Mouse (Mus musculus) CH12.LX (cell line): Measurements from ENCODE around the gene Sfmbt1. TPM values are rescaled to one million over a fixed set of nuclear protein-coding genes. Genes with fewer than 3 reads are reported as not detected.

Experiments used
- DNase-seq: peaks from one replicate; pipeline ENCODE4 v3.0.0-alpha.2; 2013; ENCODE audit errors: extremely low read depth
- H3K27ac ChIP-seq: 2 replicates; pipeline ENCODE4 v1.5.1; 2012; ENCODE audit warnings: low read depth, mild to moderate bottlenecking, control low read depth, moderate library complexity; ENCODE audit not compliant: insufficient read depth
- H3K27me3 ChIP-seq: replicated peaks from 2 replicates; pipeline ENCODE3; 2012; ENCODE audit warnings: inconsistent platforms
- H3K36me3 ChIP-seq, 2 experiments: replicated peaks in 1 of 2; 2 replicates each; pipeline versions ENCODE3 to v1.6.1; 2012; ENCODE audit warnings: inconsistent platforms in 1 of 2, low read length in 1 of 2, mild to moderate bottlenecking in 1 of 2, mixed read lengths in 1 of 2, moderate library complexity in 1 of 2; ENCODE audit not compliant: control insufficient read depth in 1 of 2, insufficient read depth in 1 of 2
- H3K4me1 ChIP-seq, 2 experiments: 2 replicates each; pipeline ENCODE4 v1.6.1; 2012; ENCODE audit warnings: inconsistent platforms in 1 of 2, moderate library complexity in 1 of 2; ENCODE audit not compliant: insufficient read depth in 2 of 2, control insufficient read depth in 1 of 2
- H3K4me2 ChIP-seq: 2 replicates; pipeline ENCODE4 v1.6.1; 2012; ENCODE audit warnings: low read depth, mild to moderate bottlenecking, control low read depth; ENCODE audit not compliant: poor library complexity, insufficient read depth, severe bottlenecking
- H3K4me3 ChIP-seq, 3 experiments: fragments of 150-350 bp in 1 of 3; sonication (generic) in 1 of 3; replicated peaks in 1 of 3; 2 replicates each; pipeline versions ENCODE3 to v1.5.1; 2011 to 2012; ENCODE audit warnings: low read depth in 2 of 3, low read length in 2 of 3, mild to moderate bottlenecking in 2 of 3, moderate library complexity in 2 of 3, control low read depth in 1 of 3, improper control_type of control experiment in 1 of 3, inconsistent platforms in 1 of 3, mixed read lengths in 1 of 3; ENCODE audit not compliant: poor library complexity in 1 of 3
- H3K79me2 ChIP-seq: replicated peaks from 2 replicates; pipeline ENCODE4 v1.6.1; 2012; ENCODE audit warnings: mild to moderate bottlenecking, moderate library complexity; ENCODE audit not compliant: control insufficient read depth, poor library complexity, insufficient read depth, severe bottlenecking; ENCODE audit errors: extremely low read depth
- H3K9ac ChIP-seq: 2 replicates; pipeline ENCODE4 v1.6.1; 2012; ENCODE audit warnings: low read depth, mild to moderate bottlenecking, control low read depth, moderate library complexity; ENCODE audit not compliant: insufficient read depth
- H3K9me3 ChIP-seq: replicated peaks from 2 replicates; pipeline ENCODE3; 2012; ENCODE audit warnings: low read length, inconsistent platforms, mixed read lengths
- CHD2 ChIP-seq: IDR thresholded peaks from 2 replicates; pipeline ENCODE4 v1.6.1; 2011; ENCODE audit warnings: low read length, improper control_type of control experiment
- CTCF ChIP-seq, 2 experiments: IDR thresholded peaks in 1 of 2; conservative IDR thresholded peaks in 1 of 2; 2 replicates each; pipeline ENCODE4 v1.5.1; 2011 to 2012; ENCODE audit warnings: low read depth in 2 of 2, low read length in 2 of 2, improper control_type of control experiment in 1 of 2, inconsistent platforms in 1 of 2, mild to moderate bottlenecking in 1 of 2, moderate library complexity in 1 of 2
- E2F4 ChIP-seq: IDR thresholded peaks from 2 replicates; pipeline ENCODE4 v1.6.1; 2011; ENCODE audit warnings: low read depth, low read length, improper control_type of control experiment; ENCODE audit not compliant: insufficient replicate concordance
- ELF1 ChIP-seq: IDR thresholded peaks from 2 replicates; pipeline ENCODE4 v1.6.1; 2014; ENCODE audit warnings: low read depth, mild to moderate bottlenecking, inconsistent platforms, low read length, improper control_type of control experiment
- EP300 ChIP-seq: IDR thresholded peaks from 2 replicates; pipeline ENCODE4 v1.6.1; 2011; ENCODE audit warnings: low read length, improper control_type of control experiment
- GABPA ChIP-seq: IDR thresholded peaks from 2 replicates; pipeline ENCODE4 v1.6.1; 2012; ENCODE audit warnings: low read depth, low read length, improper control_type of control experiment, inconsistent platforms; ENCODE audit not compliant: insufficient replicate concordance
- JUN ChIP-seq: IDR thresholded peaks from 2 replicates; pipeline ENCODE4 v1.6.1; 2011; ENCODE audit warnings: low read depth, mild to moderate bottlenecking, low read length, improper control_type of control experiment, moderate library complexity; ENCODE audit not compliant: insufficient read depth
- KAT2A ChIP-seq: IDR thresholded peaks from 2 replicates; pipeline ENCODE4 v1.6.1; 2012; ENCODE audit warnings: low read length, improper control_type of control experiment, inconsistent platforms; ENCODE audit not compliant: insufficient replicate concordance
- MEF2A ChIP-seq: IDR thresholded peaks from 2 replicates; pipeline ENCODE4 v1.6.1; 2014; ENCODE audit warnings: low read depth, mild to moderate bottlenecking, inconsistent platforms, low read length, improper control_type of control experiment, borderline replicate concordance
- MXI1 ChIP-seq: IDR thresholded peaks from 2 replicates; pipeline ENCODE4 v1.6.1; 2011; ENCODE audit warnings: mild to moderate bottlenecking, low read depth, low read length, improper control_type of control experiment
- NRF1 ChIP-seq: IDR thresholded peaks from 2 replicates; pipeline ENCODE4 v1.6.1; 2014; ENCODE audit warnings: low read depth, mild to moderate bottlenecking, inconsistent platforms, low read length, improper control_type of control experiment, moderate library complexity
- PAX5 ChIP-seq: IDR thresholded peaks from 2 replicates; pipeline ENCODE4 v1.6.1; 2012; ENCODE audit warnings: low read length, inconsistent platforms, mixed read lengths
- RAD21 ChIP-seq: IDR thresholded peaks from 2 replicates; pipeline ENCODE4 v1.6.1; 2011; ENCODE audit warnings: low read depth, mild to moderate bottlenecking, low read length, improper control_type of control experiment, moderate library complexity
- SMC3 ChIP-seq: IDR thresholded peaks from 2 replicates; pipeline ENCODE4 v1.6.1; 2011; ENCODE audit warnings: low read depth, low read length, improper control_type of control experiment
- UBTF ChIP-seq: IDR thresholded peaks from 2 replicates; pipeline ENCODE4 v1.6.1; 2012; ENCODE audit warnings: low read depth, mild to moderate bottlenecking, inconsistent platforms, low read length, improper control_type of control experiment, moderate library complexity
- USF1 ChIP-seq: IDR thresholded peaks from 2 replicates; pipeline ENCODE4 v1.6.1; 2014; ENCODE audit warnings: low read depth, mild to moderate bottlenecking, inconsistent platforms, low read length, improper control_type of control experiment
- ZC3H11A ChIP-seq: IDR thresholded peaks from 2 replicates; pipeline ENCODE4 v1.6.1; 2012; ENCODE audit warnings: low read depth, mild to moderate bottlenecking, inconsistent platforms, low read length, improper control_type of control experiment
- ZKSCAN1 ChIP-seq: IDR thresholded peaks from 2 replicates; pipeline ENCODE4 v1.6.1; 2012; ENCODE audit warnings: low read depth, inconsistent platforms, low read length, improper control_type of control experiment, borderline replicate concordance
- dilution Hi-C: fragments of 300-500 bp; cut with MboI; formaldehyde crosslinking; loops from 2 replicates; pipeline ENCODE4 v1.14.3; 2020; ENCODE audit warnings: low sequenced_read_pairs; ENCODE audit not compliant: extremely low pct_unique_long_range_greater_than_20kb, extremely low pct_ligation_motif_present
- in situ Hi-C: fragments of 300-500 bp; cut with MboI; formaldehyde crosslinking; loops from 3 replicates; pipeline ENCODE4 v1.14.3; 2019; ENCODE audit warnings: low sequenced_read_pairs, low pct_ligation_motif_present, low pct_unique_long_range_greater_than_20kb, mixed read lengths
- polyA plus RNA-seq: library from polyadenylated mRNA; unstranded; fragments of >175 nt; gene quantifications from 2 replicates; pipeline ENCODE4 v1.2.1, GENCODE M21; 2012; ENCODE audit warnings: low read depth; ENCODE audit not compliant: insufficient read length
- total RNA-seq, 2 experiments: library from RNA; depleted of rRNA; stranded (reverse); fragments of 300-350 nt in 1 of 2; fragments of >200 nt in 1 of 2; gene quantifications; 2 replicates each; pipeline ENCODE4 v1.2.3; 2012 to 2014

Sfmbt1 gene
- total and polyA plus RNA-seq, 3 experiments = 2.4 to 6.0 (median 5.1) TPM

- H3K4me3 ChIP-seq = no peak overlapping the region
- no peak for TF ChIP-seq UBTF
- no peak for TF ChIP-seq JUN
- TF ChIP-seq GABPA = no peak
- TF ChIP-seq KAT2A = no peak
- no peak for TF ChIP-seq RAD21
- no peak for TF ChIP-seq USF1
- TF ChIP-seq NRF1 = no peak
- no peak for TF ChIP-seq PAX5
- TF ChIP-seq CTCF (conservative IDR thresholded peaks at IDR 0.05 in 1 of 2, IDR thresholded peaks at IDR 0.05 in 1 of 2; ENCODE audit: low read depth in 2 of 2, low read length in 2 of 2) = no peak
- TF ChIP-seq ZC3H11A = no peak
- TF ChIP-seq MEF2A = no peak
- peaks cover 0 to 6% of the 10 kb centered on the region in 2 experiments; a peak in 3 of 4 replicates for H3K4me1 ChIP-seq
- in situ Hi-C loops = no loop called here
- H3K9me3 ChIP-seq = no peaks in the 10 kb centered on the region
- H3K4me2 ChIP-seq = no peak overlapping the region
- DNase-seq = no peak
- H3K9ac ChIP-seq = no peak overlapping the region
- H3K36me3 ChIP-seq = no peaks in the 10 kb centered on the region
- H3K79me2 ChIP-seq = no peaks in the 10 kb centered on the region
- no peaks in the 10 kb centered on the region for H3K27me3 ChIP-seq
- no peak overlapping the region for H3K27ac ChIP-seq
- dilution Hi-C loops = no loop called here
Measured at GRCm38 (mm10) chr14:30704098-30704855, 10.4 kb upstream of the Sfmbt1 start.

GRCm38 (mm10) chr14:30711892-30712291 lies 2.8 kb upstream of the Sfmbt1 start:
- no peak overlapping the region for H3K4me2 ChIP-seq
- no peaks in the 10 kb centered on the region for H3K36me3 ChIP-seq
- in situ Hi-C loops (loop anchor here (10.0 kb wide), 1 partner anchor 123 kb away; no protein-coding TSS in a partner anchor), dilution Hi-C loops (no loop called here)
- peaks cover 7 to 11% of the 10 kb centered on the region in 2 experiments; a peak in 3 of 4 replicates for H3K4me1 ChIP-seq
- no peak overlapping the region for H3K9ac ChIP-seq
- no peak overlapping the region for H3K4me3 ChIP-seq
- no peak overlapping the region for H3K27ac ChIP-seq
- peaks cover 4% of the 10 kb centered on the region; the same call in 1 of the 2 replicates for H3K79me2 ChIP-seq
- no peak for TF ChIP-seq GABPA
- TF ChIP-seq ZC3H11A = no peak
- no peak for TF ChIP-seq E2F4
- no peak for TF ChIP-seq RAD21
- TF ChIP-seq KAT2A = no peak
- TF ChIP-seq CHD2 = no peak
- no peak for TF ChIP-seq MXI1
- TF ChIP-seq ZKSCAN1 = no peak
- no peak for TF ChIP-seq UBTF
- no peak for TF ChIP-seq SMC3
- no peak for TF ChIP-seq USF1
- TF ChIP-seq EP300 = no peak
- TF ChIP-seq ELF1 = no peak
- peaks cover 7% of the 10 kb centered on the region for H3K27me3 ChIP-seq
- no peaks in the 10 kb centered on the region for H3K9me3 ChIP-seq
- no peak for DNase-seq
